Mouse (Mus musculus): ENCODE data around the gene Muc1. TPM values are rescaled to one million over a fixed set of nuclear protein-coding genes. Genes with fewer than 3 reads are reported as not detected.

The Muc1 gene
- polyA plus RNA-seq, 1 experiment from 2014 or later: not detected

DNA sequence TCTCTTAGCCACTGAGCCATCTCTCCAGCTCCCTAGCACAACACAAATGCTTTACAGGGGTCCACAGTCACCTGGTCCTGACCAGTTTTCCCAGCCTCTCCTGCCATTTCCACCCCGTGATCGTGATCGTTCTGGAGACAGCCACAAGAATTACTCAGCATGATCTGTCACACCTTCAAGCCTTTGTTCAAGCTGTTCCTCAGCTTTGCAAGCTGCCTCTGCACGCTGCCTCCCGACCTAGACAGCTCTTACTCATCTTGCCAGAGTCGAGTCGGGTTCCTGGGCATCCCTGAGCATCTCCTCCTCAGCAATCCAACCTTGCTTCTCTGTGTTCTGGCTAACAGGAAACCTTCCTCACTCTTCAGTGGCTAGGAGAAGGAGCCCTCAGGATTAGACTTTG lies 30.2 kb downstream of the Muc1 start, which contains the start of gene Dpm3:
Dpm3 (plus strand) TSS at position 283 of the 400 bp plus-strand sequence.
- whole genome bisulfite sequencing (ENCODE audit: insufficient replicate concordance): 45% methylated on average over 7 of the region's 7 CpGs
- Histone ChIP-seq H3K27ac (no peak within 1 kb of the TSS), H3K27me3 (replicated peaks) (peaks cover 47% of the 10 kb centered on the region), H3K36me3 (no peaks in the 10 kb centered on the region), H3K4me1 (peaks cover 11% of the 10 kb centered on the region; the same call in 1 of the 2 replicates), H3K9me3 (replicated peaks) (no peaks in the 10 kb centered on the region), H3K9ac (no peak within 1 kb of the TSS), H3K4me3 (no peak within 1 kb of the TSS), H3K4me2 (no peak within 1 kb of the TSS)
- no peak for ATAC-seq

DNA sequence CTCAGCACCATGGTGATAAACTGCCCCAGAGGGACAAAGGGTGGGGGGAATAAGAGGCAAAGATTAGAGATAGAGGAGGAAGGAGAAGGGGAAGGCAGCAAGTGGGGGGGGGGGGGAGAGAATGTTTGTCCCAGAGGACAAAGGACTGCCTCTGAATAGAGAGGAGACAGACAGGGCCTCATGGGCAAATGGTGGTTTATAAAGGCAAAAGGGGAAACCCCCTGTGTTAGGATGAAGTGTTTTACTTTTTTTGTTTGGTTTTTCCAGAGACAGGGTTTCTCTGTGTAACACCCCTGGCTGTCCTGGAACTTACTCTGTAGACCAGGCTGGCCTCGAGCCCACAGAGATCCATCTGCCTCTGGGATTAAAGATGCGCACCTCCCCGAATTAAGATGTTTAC lies 31.4 kb downstream of the Muc1 start:
- Histone ChIP-seq H3K4me3 (no peak overlapping the region), H3K4me2 (no peak overlapping the region), H3K27me3 (replicated peaks) (peaks cover 47% of the 10 kb centered on the region), H3K4me1 (peaks cover 8% of the 10 kb centered on the region; the same call in 1 of the 2 replicates), H3K9me3 (replicated peaks) (no peaks in the 10 kb centered on the region), H3K36me3 (no peaks in the 10 kb centered on the region), H3K9ac (no peak overlapping the region), H3K27ac (no peak overlapping the region)
- ATAC-seq: no peak
- 62% methylated on average over 3 of the region's 3 CpGs for WGBS (ENCODE audit: insufficient replicate concordance)

DNA sequence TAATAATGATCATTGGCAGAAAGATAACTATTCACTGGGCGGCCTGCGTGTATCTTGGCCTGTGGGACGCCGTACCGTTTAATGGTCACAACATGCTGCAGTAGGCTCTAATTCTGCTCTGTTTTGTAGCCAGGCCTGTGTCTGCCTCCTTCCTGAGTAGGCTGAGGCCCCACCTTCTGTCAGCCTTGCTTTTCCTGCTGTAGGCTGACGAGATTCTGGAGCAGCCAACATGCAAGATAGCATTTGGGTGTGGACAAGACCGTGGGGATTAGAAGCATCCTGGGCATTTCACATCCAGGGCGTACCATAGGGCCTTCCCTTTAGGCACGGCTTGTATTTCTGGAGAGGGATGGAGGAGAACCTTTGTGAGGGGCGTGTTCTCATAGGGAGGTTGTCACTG lies 33.6 kb downstream of the Muc1 start:
- 51% methylated on average over 10 of the region's 10 CpGs for WGBS (ENCODE audit: insufficient replicate concordance)
- H3K9ac ChIP-seq: no peak overlapping the region
- H3K9me3 ChIP-seq (replicated peaks): no peaks in the 10 kb centered on the region
- no peak overlapping the region for H3K4me2 ChIP-seq
- no peaks in the 10 kb centered on the region for H3K36me3 ChIP-seq
- H3K27ac ChIP-seq: no peak overlapping the region
- ATAC-seq: no peak
- H3K4me3 ChIP-seq: no peak overlapping the region
- peaks cover 19% of the 10 kb centered on the region for H3K4me1 ChIP-seq
- peaks cover 31% of the 10 kb centered on the region for H3K27me3 ChIP-seq (replicated peaks)

DNA sequence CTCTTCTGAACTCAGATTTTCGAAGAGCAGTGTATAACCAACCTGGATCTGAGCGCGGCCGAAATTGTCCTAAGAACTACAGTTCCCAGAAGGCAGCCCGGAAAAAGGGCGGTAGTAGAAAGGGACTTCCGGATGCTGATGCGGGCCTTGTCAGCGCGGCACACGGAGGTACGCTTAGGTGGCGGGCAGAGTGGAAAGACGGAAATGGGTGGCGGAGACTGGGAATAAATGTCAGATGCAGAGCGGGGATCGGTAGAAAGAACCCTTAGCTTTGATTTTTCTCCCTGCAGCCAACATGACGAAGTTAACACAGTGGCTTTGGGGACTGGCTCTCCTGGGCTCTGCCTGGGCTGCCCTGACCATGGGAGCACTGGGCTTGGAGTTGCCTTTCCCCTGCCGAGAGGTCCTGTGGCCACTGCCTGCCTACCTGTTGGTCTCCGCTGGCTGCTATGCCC lies 37.6 kb downstream of the Muc1 start:
- Histone ChIP-seq H3K27me3 (replicated peaks) (0 out of 2 replicates have a peak, but pooled peaks cover 7% of the 10 kb centered on the region), H3K36me3 (peaks cover 5% of the 10 kb centered on the region; the same call in 1 of the 2 replicates), H3K4me1 (peaks cover 51% of the 10 kb centered on the region), H3K27ac (peak overlapping the region; percentile 59), H3K4me3 (peak overlapping the region; percentile 71), H3K4me2 (peak overlapping the region; percentile 78), H3K9ac (peak overlapping the region; percentile 79), H3K9me3 (replicated peaks) (no peaks in the 10 kb centered on the region)
- ATAC-seq: peak; percentile 87
- 0% methylated on average over 20 of the region's 20 CpGs for WGBS (ENCODE audit: insufficient replicate concordance)

DNA sequence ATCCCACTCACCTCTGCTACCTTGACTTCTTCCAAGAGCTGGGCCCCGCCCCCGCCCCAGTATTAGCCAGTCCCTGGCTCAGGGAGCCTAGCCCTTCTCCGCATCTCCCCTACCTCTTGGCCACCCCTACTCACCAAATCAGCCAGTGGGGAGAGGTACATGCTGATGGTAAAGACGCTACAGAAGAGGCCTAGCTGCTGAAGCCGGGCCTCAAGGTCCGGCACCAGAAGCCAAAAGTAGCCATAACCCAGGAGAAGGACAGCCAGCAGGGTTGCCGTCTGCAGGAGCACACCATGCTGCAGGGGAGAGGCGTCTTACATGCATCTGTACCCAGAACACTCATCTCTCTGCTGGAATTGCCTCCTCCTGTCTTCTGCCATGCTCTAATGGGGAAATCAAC lies 40.1 kb downstream of the Muc1 start:
- Histone ChIP-seq H3K4me3 (no peak overlapping the region), H3K4me1 (peaks cover 45% of the 10 kb centered on the region), H3K4me2 (peak overlapping the region; percentile 83; the same call in 1 of the 2 replicates), H3K9me3 (replicated peaks) (no peaks in the 10 kb centered on the region), H3K27me3 (replicated peaks) (peaks cover 15% of the 10 kb centered on the region), H3K9ac (no peak overlapping the region), H3K27ac (no peak overlapping the region), H3K36me3 (peaks cover 5% of the 10 kb centered on the region; the same call in 1 of the 2 replicates)
- no peak for ATAC-seq
- 73% methylated on average over 8 of the region's 8 CpGs for WGBS (ENCODE audit: insufficient replicate concordance)

DNA sequence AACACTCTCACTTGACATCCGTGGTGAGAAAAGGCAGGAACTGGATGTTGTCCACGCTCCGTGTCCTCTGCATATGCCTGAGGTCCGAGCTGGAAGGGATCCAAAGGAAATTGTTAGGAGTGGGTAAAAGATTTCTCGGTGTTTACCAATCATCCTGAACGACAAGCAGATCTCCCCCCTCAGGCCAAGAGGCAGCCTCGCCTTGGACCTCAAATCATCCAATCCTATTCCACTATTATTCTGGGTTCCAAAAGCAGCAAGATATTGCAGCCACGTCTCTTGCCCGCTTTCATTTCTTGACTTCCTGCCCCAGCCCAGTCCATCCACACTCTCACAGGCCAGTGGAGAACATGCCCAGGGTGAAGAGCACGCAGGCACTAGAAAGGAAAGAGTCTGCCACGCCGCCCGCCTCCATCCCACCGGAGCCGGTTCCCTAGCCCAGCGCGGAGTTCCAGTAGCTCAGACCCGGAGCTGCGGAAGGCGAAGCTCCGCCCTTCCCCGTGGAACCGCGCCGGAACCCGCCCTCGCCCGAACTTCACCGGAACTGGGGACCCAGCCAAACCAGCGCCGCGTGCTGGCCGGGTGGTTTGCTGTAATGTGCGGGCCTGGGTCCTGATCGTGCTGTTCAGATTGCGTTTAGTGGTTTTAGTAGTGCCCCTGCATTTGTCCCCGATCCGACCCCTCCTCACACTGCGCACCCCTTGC lies 41.3 kb downstream of the Muc1 start, which contains the start of gene Slc50a1:
Slc50a1 (minus strand) TSS at position 520 of the 705 bp plus-strand sequence.
- 3% methylated on average over 39 of the region's 39 CpGs for WGBS (ENCODE audit: insufficient replicate concordance)
- peaks cover 19% of the 10 kb centered on the region for H3K27me3 ChIP-seq (replicated peaks)
- peak; percentile 53 for ATAC-seq
- H3K9me3 ChIP-seq (replicated peaks): no peaks in the 10 kb centered on the region
- H3K4me3 ChIP-seq: peak within 1 kb of the TSS; percentile 67
- H3K4me2 ChIP-seq: peak within 1 kb of the TSS; percentile 83
- H3K27ac ChIP-seq: peak within 1 kb of the TSS; percentile 39
- peak within 1 kb of the TSS; percentile 73 for H3K9ac ChIP-seq
- peaks cover 5% of the 10 kb centered on the region; the same call in 1 of the 2 replicates for H3K36me3 ChIP-seq
- peaks cover 45% of the 10 kb centered on the region for H3K4me1 ChIP-seq

DNA sequence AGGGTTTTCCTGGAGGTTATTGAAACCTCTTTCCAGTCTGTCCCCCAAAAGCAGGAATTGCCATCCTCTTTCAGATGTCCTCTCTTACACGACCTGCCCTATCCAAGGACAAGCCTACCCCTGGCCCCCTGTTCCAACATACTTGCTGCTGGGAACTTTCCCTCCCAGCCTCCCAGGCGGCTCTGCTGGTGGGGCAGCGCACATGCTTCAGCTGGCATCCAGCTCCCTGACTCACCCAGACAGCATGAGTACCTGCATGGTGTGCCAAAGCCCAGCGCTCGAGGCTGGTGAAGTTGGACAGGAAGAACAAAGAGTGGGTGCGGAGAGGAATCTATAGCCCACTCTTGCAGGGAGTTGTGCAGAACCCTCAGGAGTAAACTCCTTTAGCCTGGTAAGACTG lies 42.0 kb downstream of the Muc1 start:
- H3K27ac ChIP-seq: no peak overlapping the region
- H3K4me3 ChIP-seq: no peak overlapping the region
- peaks cover 43% of the 10 kb centered on the region for H3K4me1 ChIP-seq
- peak overlapping the region; percentile 83 for H3K4me2 ChIP-seq
- WGBS (ENCODE audit: insufficient replicate concordance): 74% methylated on average over 6 of the region's 6 CpGs
- no peaks in the 10 kb centered on the region for H3K9me3 ChIP-seq (replicated peaks)
- no peak for ATAC-seq
- H3K27me3 ChIP-seq (replicated peaks): peaks cover 26% of the 10 kb centered on the region
- peak overlapping the region; percentile 73; the same call in 1 of the 2 replicates for H3K9ac ChIP-seq
- peaks cover 5% of the 10 kb centered on the region; the same call in 1 of the 2 replicates for H3K36me3 ChIP-seq

DNA sequence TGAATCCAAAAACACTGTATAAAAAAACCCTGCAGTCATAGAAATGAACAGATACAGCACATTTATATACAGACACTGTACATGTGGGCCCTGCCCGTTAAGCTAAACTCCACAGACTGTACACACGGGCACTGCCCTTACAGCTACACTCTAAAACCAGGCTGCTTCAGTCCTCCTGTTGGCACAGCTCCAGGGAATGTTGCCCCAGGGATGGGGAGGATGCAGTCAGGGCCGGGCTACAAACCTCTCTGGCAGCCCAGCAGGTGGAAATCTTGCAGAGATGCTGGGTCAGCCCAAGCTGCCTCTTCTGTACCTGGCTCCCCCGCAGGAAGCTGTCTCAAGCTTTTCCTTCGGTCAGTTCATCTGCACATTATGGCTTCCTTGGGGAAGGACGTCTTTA lies 42.9 kb downstream of the Muc1 start:
- H3K27me3 ChIP-seq (replicated peaks): peaks cover 35% of the 10 kb centered on the region
- H3K9ac ChIP-seq: no peak overlapping the region
- H3K4me1 ChIP-seq: peaks cover 38% of the 10 kb centered on the region
- H3K4me2 ChIP-seq: no peak overlapping the region
- WGBS (ENCODE audit: insufficient replicate concordance): 67% methylated on average over 6 of the region's 6 CpGs
- no peak for ATAC-seq
- peaks cover 5% of the 10 kb centered on the region; the same call in 1 of the 2 replicates for H3K36me3 ChIP-seq
- no peak overlapping the region for H3K27ac ChIP-seq
- no peak overlapping the region for H3K4me3 ChIP-seq
- H3K9me3 ChIP-seq (replicated peaks): no peaks in the 10 kb centered on the region

DNA sequence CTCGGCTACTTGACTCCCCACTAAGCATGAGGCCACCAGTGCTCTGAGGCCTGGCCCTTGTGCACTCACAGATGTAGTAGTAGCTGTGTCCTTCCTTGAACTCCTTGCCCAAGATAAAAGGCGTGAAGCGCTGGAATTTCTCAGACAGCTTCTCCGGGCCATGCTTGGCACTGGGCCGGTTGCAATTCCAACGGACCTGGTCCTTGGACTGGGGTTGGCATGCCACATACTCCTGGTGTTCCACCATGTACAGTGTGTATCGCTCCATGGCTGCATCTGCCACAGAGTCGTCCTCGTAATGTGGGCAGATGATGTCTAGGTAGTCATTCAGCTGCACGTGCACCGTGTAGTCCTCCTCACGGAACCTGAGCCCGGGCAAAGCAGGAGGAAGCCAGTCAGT lies 47.2 kb downstream of the Muc1 start:
- no peak overlapping the region for H3K4me2 ChIP-seq
- peaks cover 75% of the 10 kb centered on the region for H3K27me3 ChIP-seq (replicated peaks)
- peaks cover 42% of the 10 kb centered on the region for H3K4me1 ChIP-seq
- H3K27ac ChIP-seq: no peak overlapping the region
- no peak for ATAC-seq
- WGBS (ENCODE audit: insufficient replicate concordance): 85% methylated on average over 13 of the region's 13 CpGs
- no peaks in the 10 kb centered on the region for H3K9me3 ChIP-seq (replicated peaks)
- H3K9ac ChIP-seq: no peak overlapping the region
- H3K36me3 ChIP-seq: no peaks in the 10 kb centered on the region
- no peak overlapping the region for H3K4me3 ChIP-seq

DNA sequence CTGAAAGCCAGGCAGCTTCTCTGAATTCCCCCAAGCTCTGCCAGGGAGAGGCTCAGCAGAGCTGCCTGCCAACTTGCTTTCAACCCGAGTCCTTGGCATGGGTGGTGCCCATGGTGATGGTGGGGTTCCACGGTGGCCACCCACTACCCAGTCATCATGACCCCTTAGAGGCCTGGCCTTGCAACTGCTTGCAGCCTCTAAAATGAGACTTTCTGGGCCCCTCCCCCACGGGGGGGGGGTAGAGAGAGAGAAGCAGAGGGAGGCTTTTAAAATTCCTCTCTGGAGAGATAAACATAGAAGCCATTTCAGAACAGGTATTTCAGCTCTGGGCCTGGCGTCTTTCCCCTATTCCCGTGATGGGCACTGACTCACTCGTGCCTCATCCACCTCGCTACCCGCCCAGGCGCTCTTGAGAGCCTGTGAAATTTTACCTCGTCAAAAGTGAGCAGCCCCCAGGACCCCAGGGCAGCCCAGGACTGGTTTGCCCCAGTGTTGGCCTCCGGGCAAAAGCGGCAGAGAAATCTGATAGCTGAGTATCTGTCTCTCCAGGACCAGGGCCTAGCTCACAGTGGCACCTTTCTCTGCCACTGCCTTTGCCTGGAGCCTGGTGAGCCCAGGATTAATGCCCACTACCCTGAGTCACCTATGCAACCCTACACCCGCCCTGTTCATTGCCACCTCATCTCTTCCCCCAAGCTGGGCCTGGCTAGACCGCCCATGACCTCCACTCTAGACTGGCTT lies 48.6 kb downstream of the Muc1 start:
- Histone ChIP-seq H3K4me1 (peaks cover 49% of the 10 kb centered on the region), H3K4me3 (peak overlapping the region; percentile 11; the same call in 1 of the 2 replicates), H3K9me3 (replicated peaks) (no peaks in the 10 kb centered on the region), H3K27me3 (replicated peaks) (peaks cover 80% of the 10 kb centered on the region), H3K27ac (no peak overlapping the region), H3K4me2 (peak overlapping the region; percentile 69), H3K9ac (no peak overlapping the region), H3K36me3 (no peaks in the 10 kb centered on the region)
- 46% methylated on average over 14 of the region's 14 CpGs for WGBS (ENCODE audit: insufficient replicate concordance)
- ATAC-seq: no peak

DNA sequence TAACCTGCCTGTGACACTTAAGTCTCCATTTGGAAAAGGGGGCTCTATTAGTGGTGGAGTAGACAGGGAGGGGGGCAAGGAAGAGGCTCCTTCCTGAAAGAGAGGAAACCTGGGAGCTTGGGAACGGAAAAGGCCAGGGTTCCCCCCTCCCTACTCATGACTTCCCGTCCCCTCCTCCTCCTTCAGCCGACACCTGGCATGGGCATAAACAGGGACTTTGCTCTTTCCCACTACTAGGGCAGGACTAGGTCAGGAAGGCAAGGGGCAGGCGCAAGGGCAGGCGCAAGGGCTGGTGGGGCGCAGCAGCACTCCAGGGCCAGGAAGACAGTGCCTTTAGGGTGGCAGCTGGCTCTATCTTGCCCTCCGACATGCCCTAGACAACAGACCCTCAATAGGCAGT lies 49.2 kb downstream of the Muc1 start:
- Histone ChIP-seq H3K9me3 (replicated peaks) (no peaks in the 10 kb centered on the region), H3K4me3 (peak overlapping the region; percentile 50), H3K27ac (0 out of 2 replicates have a peak overlapping the region, but pooled peaks have one; percentile 8), H3K27me3 (replicated peaks) (peaks cover 82% of the 10 kb centered on the region), H3K36me3 (no peaks in the 10 kb centered on the region), H3K4me2 (peak overlapping the region; percentile 69), H3K9ac (no peak overlapping the region), H3K4me1 (peaks cover 49% of the 10 kb centered on the region)
- 55% methylated on average over 7 of the region's 7 CpGs for WGBS (ENCODE audit: insufficient replicate concordance)
- no peak for ATAC-seq

DNA sequence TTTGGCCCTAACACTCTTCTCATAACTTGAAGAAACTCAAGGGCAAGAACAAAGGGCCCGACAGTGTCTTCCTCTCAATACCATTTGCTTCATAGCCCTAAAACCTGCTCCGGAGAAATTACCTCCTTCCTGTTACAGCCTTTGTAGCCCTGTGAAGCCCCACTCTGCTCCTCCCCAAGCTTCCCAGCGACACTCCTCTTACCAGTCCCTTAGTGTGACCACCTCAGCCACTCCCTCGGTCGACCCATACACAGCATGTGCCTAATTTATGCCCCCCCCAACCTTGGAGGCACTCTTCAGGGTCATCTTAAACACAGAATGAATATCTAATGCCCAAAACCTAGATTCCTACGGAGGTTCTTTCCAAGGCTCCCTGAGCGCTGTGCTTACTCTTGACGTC lies 49.8 kb downstream of the Muc1 start:
- WGBS (ENCODE audit: insufficient replicate concordance): 8% methylated on average over 8 of the region's 8 CpGs
- ATAC-seq: no peak
- Histone ChIP-seq H3K4me1 (peaks cover 49% of the 10 kb centered on the region), H3K27me3 (replicated peaks) (peaks cover 83% of the 10 kb centered on the region), H3K9ac (0 out of 2 replicates have a peak overlapping the region, but pooled peaks have one; percentile 45), H3K27ac (0 out of 2 replicates have a peak overlapping the region, but pooled peaks have one; percentile 8), H3K9me3 (replicated peaks) (no peaks in the 10 kb centered on the region), H3K4me2 (peak overlapping the region; percentile 69), H3K4me3 (peak overlapping the region; percentile 50), H3K36me3 (no peaks in the 10 kb centered on the region)
